Mouse (Mus musculus) lung, postnatal 0 days (tissue): ENCODE measurements around the gene Cluh. TPM values are rescaled to one million over a fixed set of nuclear protein-coding genes. Genes with fewer than 3 reads are reported as not detected.
A peak's percentile ranks its signal among the peaks of the same experiment; 100 is the strongest.

Experiments used
- ATAC-seq: fragments of 200-750 bp; cut with Nextera tagmentation; 2 replicates; pipeline ENCODE4 v1.8.0; 2017; ENCODE audit warnings: moderate library complexity
- DNase-seq: peaks from one replicate; pipeline ENCODE4 v3.0.0-alpha.2; 2016; ENCODE audit warnings: low spot score
- H3K27ac ChIP-seq: fragments of 300-500 bp; sonication (generic); 2 replicates; pipeline ENCODE4 v1.5.1; 2014; ENCODE audit warnings: antibody characterized with exemption, mild to moderate bottlenecking, low read length, mixed read lengths
- H3K27me3 ChIP-seq: fragments of 300-500 bp; sonication (generic); replicated peaks from 2 replicates; pipeline ENCODE4 v1.6.1; 2014; ENCODE audit warnings: low read length, mixed read lengths; ENCODE audit not compliant: insufficient read depth
- H3K36me3 ChIP-seq: fragments of 300-500 bp; sonication (generic); 2 replicates; pipeline ENCODE4 v1.6.1; 2014; ENCODE audit warnings: low read length, mixed read lengths; ENCODE audit not compliant: insufficient read depth
- H3K4me1 ChIP-seq: fragments of 300-500 bp; sonication (generic); 2 replicates; pipeline ENCODE4 v1.6.1; 2014; ENCODE audit warnings: antibody characterized with exemption, low read depth, low read length, mixed read lengths; ENCODE audit not compliant: insufficient read depth
- H3K4me2 ChIP-seq: fragments of 300-500 bp; sonication (generic); replicated peaks from 2 replicates; pipeline ENCODE4 v1.6.1; 2014; ENCODE audit warnings: low read depth, mild to moderate bottlenecking, low read length, moderate library complexity, mixed read lengths
- H3K4me3 ChIP-seq: fragments of 300-500 bp; sonication (generic); 2 replicates; pipeline ENCODE4 v1.5.1; 2014; ENCODE audit warnings: low read depth, low read length
- H3K9ac ChIP-seq: fragments of 300-500 bp; sonication (generic); replicated peaks from 2 replicates; pipeline ENCODE4 v1.6.1; 2014; ENCODE audit warnings: low read depth, mild to moderate bottlenecking
- H3K9me3 ChIP-seq: fragments of 300-500 bp; sonication (generic); 2 replicates; pipeline ENCODE4 v1.6.1; 2016; ENCODE audit warnings: low read length, mixed read lengths
- CTCF ChIP-seq: IDR thresholded peaks from 2 replicates; pipeline ENCODE4 v1.5.1; 2016; ENCODE audit warnings: antibody characterized with exemption, mild to moderate bottlenecking
- EP300 ChIP-seq: IDR thresholded peaks from 2 replicates; pipeline ENCODE4 v1.6.1; 2016; ENCODE audit warnings: antibody characterized with exemption, mild to moderate bottlenecking, control low read depth
- WGBS: fragments of 180-500 bp; shearing (Covaris S2); extraction: QIAGEN DNeasy Blood & Tissue Kit; methylation state at CpG from one replicate; pipeline ENCODE4 v1.1.7; 2014; 5-methylcytosine and 5-hydroxymethylcytosine counted together
- polyA plus RNA-seq: library from polyadenylated mRNA; unstranded; fragments of >200 nt; fragmentation: Nextera tagmentation; extraction: Ambion mirVana; gene quantifications from 2 replicates; pipeline ENCODE4 v1.2.1, GENCODE M21; 2015

Cluh gene
- polyA plus RNA-seq, 1 experiment from 2014 or later = 9.2 TPM

DNA sequence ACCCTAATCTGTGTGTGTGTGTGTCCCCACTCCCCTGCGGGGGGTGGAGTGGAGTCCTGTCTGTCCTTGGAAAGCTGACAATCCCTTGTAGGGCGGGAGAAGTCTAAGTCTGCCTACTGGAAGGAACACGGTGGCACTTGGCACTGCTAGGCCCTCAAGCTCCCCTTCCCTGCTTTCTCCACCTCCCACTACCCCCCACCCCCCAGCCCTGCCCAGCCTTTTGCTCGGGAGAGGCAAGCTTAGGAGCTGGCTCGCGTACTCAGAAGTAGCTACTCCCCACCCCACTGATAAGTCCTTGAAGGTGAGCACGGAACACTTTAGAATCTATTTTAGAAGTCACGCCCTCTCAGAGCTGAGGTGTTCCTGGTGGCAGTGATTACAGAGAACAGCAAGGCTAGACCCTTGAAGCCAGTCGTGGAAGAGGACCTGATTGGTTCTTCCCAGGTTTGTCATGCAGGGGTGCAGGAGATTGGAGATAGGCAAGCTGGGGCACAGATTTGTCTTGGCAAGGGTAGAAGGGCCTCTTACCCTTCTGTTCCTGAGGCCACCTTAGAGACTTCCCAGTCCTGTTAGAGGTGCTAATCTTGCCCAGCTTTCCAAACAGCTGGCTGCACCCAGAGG is 10.4 kb upstream of the Cluh start:
- DNase-seq = peak; percentile 86
- TF ChIP-seq EP300 (no peak; the same call in 1 of the 2 replicates), CTCF (no peak)
- 17% methylated on average over 9 of the region's 9 CpGs for WGBS
- peaks cover 21% of the 10 kb centered on the region; the same call in 1 of the 2 replicates for H3K4me1 ChIP-seq
- peak overlapping the region; percentile 52 for H3K9ac ChIP-seq
- peak overlapping the region; percentile 88 for H3K27ac ChIP-seq
- H3K36me3 ChIP-seq = no peaks in the 10 kb centered on the region
- no peaks in the 10 kb centered on the region for H3K27me3 ChIP-seq
- peak; percentile 73 for ATAC-seq
- H3K4me2 ChIP-seq = peak overlapping the region; percentile 90
- H3K4me3 ChIP-seq = peak overlapping the region; percentile 61
- H3K9me3 ChIP-seq = no peaks in the 10 kb centered on the region

DNA sequence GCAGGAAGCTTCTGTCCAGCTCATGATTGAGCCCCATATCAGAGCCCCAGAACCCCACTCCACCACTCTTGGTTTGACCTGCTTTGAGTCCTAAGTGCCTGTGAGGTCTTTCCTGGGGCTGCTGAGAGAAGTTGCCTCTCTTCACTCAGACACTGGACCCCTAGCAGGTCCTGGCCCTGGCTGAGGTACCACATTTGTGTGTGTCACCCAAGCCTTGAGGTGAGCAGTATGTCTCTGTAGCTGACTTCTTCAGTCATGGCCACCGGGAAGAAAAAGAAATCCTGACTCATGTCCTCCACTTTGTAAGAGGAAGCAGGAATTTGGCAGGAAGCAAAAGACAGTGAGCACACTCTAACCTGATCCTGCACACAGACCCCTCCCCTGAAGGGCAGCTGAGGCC is 9.7 kb upstream of the Cluh start:
- H3K27me3 ChIP-seq = no peaks in the 10 kb centered on the region
- H3K4me1 ChIP-seq = peaks cover 21% of the 10 kb centered on the region; the same call in 1 of the 2 replicates
- DNase-seq (peak; percentile 29), ATAC-seq (no peak)
- H3K36me3 ChIP-seq = no peaks in the 10 kb centered on the region
- H3K9me3 ChIP-seq = no peaks in the 10 kb centered on the region
- no peak overlapping the region for H3K4me3 ChIP-seq
- peak overlapping the region; percentile 88 for H3K27ac ChIP-seq
- H3K9ac ChIP-seq = no peak overlapping the region
- no peak for TF ChIP-seq CTCF
- TF ChIP-seq EP300 = no peak
- WGBS = 37% methylated on average over 1 of the region's 1 CpGs
- no peak overlapping the region for H3K4me2 ChIP-seq

DNA sequence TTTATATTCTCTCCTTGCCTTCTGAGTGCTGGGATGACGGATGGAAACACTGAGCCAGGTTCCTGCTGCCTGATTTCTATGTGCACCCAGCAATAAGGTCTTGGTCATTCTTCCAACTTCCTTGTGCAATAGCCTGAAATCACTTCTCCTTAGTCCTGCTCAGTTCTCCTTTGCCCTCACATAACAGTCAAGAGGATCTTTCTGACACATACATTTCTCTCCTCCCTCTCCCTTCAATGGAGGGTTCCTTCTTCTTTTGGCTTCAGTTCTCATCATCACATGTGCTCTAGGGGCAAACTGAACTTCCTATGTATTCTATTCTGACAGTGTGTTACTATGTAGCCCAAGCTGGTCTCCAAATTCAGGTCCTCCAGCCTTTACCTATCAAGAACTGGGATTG is 1.3 kb upstream of the Cluh start:
- TF ChIP-seq CTCF = no peak
- TF ChIP-seq EP300 = no peak
- Histone ChIP-seq H3K27me3 (no peaks in the 10 kb centered on the region), H3K4me2 (no peak overlapping the region), H3K9ac (no peak overlapping the region), H3K4me3 (no peak overlapping the region), H3K9me3 (no peaks in the 10 kb centered on the region), H3K36me3 (no peaks in the 10 kb centered on the region), H3K4me1 (peaks cover 18% of the 10 kb centered on the region; the same call in 1 of the 2 replicates), H3K27ac (0 out of 2 replicates have a peak overlapping the region, but pooled peaks have one; percentile 23)
- ATAC-seq (no peak), DNase-seq (peak; percentile 52)
- WGBS = 83% methylated on average over 1 of the region's 1 CpGs

DNA sequence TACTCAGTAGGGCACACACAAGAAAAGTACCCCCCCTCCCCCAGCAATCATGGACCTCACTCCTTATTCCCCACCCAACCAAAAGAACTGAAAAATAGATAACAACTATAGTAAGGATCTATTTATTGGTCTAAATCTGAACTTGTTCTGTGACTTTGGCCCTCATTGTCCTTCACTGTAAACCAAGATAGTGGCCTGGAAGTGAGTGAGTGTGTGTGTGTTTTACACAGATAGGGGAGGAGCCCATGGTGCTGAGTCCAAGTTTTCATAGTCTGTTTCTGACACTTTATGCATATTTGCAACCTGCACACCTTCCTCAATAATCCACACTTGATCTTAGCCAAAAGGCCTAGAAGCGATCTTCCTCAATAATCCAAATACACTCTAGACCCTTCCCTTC is 619 bp upstream of the Cluh start:
- ATAC-seq = no peak
- H3K27ac ChIP-seq = peak overlapping the region; percentile 70
- H3K36me3 ChIP-seq = no peaks in the 10 kb centered on the region
- TF ChIP-seq CTCF = no peak
- no peak for TF ChIP-seq EP300
- no peak for DNase-seq
- H3K4me3 ChIP-seq = peak overlapping the region; percentile 86
- H3K4me1 ChIP-seq = peaks cover 18% of the 10 kb centered on the region; the same call in 1 of the 2 replicates
- no peak overlapping the region; the same call in 1 of the 2 replicates for H3K9ac ChIP-seq
- H3K27me3 ChIP-seq = no peaks in the 10 kb centered on the region
- no peaks in the 10 kb centered on the region for H3K9me3 ChIP-seq
- 7% methylated on average over 1 of the region's 1 CpGs for WGBS
- peak overlapping the region; percentile 94 for H3K4me2 ChIP-seq

DNA sequence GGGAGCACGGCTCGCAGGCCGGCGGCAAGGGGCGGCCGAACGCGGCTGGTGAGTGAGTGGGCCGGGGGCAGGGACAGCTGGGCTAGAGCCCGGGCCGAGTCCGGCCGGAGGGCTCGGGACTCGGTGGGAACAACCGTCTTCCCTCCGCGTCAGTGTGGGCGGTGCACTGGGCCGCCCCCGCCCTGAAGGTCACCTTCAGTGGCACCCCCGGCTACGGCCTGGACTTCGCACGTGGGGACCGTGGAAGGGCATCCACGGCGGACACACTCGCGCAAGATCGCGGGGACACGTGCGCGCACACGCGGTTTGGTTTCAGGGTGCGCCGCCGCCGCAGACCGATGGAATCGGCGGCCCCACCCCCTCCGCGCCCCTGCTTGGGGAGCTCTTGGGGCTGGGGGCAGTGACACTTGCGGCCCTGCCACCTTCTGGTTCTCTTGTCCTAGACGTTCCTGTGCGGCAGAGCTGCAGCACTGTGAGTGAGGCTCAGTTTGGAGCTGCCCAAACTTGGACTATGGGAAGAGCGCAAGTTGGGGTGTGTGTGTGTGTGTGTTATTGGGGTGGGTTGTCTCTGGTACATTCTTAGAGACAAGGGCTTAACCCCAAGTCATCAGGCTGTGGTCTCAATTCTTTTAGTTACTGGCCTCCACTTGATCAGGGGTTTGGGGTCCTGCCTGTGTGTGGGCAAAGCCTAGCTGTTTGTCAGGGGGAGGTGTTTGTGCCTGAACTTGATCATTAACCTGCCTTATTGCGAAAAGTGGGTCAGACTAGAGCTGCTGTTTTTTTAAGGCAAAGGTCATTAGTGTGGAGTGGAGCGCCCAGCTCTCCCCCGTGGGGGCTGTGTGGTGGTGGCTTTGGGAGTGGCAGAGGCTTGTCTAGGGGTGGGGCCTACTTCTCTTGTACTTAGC is 604 bp downstream of the Cluh start:
- WGBS = 2% methylated on average over 43 of the region's 53 CpGs
- peaks cover 18% of the 10 kb centered on the region; the same call in 1 of the 2 replicates for H3K4me1 ChIP-seq
- no peaks in the 10 kb centered on the region for H3K27me3 ChIP-seq
- H3K27ac ChIP-seq = peak overlapping the region; percentile 89
- peak; percentile 74 for DNase-seq
- no peak for TF ChIP-seq EP300
- no peak for TF ChIP-seq CTCF
- peak overlapping the region; percentile 86 for H3K4me3 ChIP-seq
- peak; percentile 46 for ATAC-seq
- peak overlapping the region; percentile 94 for H3K4me2 ChIP-seq
- H3K36me3 ChIP-seq = no peaks in the 10 kb centered on the region
- no peaks in the 10 kb centered on the region for H3K9me3 ChIP-seq
- peak overlapping the region; percentile 70 for H3K9ac ChIP-seq

DNA sequence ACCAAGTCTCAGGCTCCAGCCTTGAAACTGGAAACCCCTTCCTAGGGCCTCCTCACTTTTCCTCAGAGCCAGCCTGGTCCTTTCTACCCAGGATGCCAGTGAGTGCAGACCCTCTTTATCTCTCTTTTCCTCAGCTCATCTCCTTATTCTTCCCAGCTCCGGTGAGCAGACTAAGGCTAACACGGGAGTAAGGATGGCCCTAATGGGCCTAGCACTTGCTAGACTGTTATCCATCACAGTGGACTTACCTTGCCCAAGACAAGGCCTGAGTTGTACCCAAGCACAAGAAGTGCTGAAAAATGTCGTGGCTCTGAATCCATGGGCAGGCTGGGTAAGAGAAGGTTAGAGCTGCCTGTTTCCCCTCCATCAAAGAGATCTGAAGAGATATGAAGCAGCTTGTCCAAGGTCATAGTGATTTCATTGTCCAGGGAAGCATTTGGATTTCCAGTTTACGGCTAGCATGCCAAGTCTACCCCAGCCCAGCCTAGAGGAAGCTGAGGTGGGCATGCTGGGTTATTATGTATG is 1.3 kb downstream of the Cluh start:
- Histone ChIP-seq H3K4me3 (peak overlapping the region; percentile 86), H3K4me2 (peak overlapping the region; percentile 94), H3K9me3 (no peaks in the 10 kb centered on the region), H3K4me1 (peaks cover 18% of the 10 kb centered on the region; the same call in 1 of the 2 replicates), H3K27ac (peak overlapping the region; percentile 47; the same call in 1 of the 2 replicates), H3K9ac (0 out of 2 replicates have a peak overlapping the region, but pooled peaks have one; percentile 12), H3K36me3 (no peaks in the 10 kb centered on the region), H3K27me3 (no peaks in the 10 kb centered on the region)
- no peak for ATAC-seq
- no peak for DNase-seq
- no peak for TF ChIP-seq CTCF
- 34% methylated on average over 4 of the region's 4 CpGs for whole genome bisulfite sequencing
